Mouse (Mus musculus) adrenal gland, postnatal 0 days (tissue): ENCODE data around the gene Dvl1. TPM values are rescaled to one million over a fixed set of nuclear protein-coding genes. Genes with fewer than 3 reads are reported as not detected.

Experiments used
- polyA plus RNA-seq: library from polyadenylated mRNA; unstranded; fragments of >200 nt; fragmentation: Nextera tagmentation; extraction: Ambion mirVana; gene quantifications from 2 replicates; pipeline ENCODE4 v1.2.1, GENCODE M21; 2015

Gene Dvl1
- polyA plus RNA-seq, result 11.9 and 14.2 TPM in 2 replicates

DNA sequence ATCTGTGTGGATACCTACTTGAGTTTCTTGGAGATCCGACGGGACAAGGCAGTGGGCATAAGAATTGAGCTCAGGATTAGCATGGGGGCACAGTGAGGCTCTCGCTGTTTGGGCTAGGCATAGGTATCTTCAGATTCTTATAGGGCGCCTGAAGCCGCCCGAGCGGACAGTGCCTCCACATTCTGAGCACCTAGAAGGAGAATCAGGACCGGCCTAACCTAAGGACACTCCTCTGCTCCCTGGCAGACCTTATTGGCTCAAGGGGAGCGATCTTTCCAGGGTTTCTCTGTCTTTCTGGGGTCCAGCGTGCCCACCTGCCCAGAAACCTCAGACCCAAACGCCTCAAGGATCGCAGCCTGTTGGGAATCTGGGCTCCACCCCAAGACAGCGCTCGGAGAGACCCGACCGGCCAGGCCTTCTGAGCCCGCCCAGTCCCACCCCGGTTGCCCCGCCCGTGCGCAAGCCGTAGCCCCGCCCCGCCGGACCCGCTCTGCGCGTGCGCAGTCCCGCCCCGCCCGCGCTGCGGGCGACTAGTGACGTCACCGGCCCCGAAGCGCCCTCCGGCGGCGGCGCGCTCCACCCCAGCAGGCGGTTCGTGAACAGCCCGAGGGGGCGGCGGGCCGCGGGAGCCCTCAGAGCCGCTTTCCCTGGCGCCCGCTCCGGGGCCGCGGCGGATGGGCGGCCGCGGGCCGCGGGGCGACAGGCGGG is at the start of gene Dvl1:
Gene Dvl1, plus strand, starts transcription at position 532 of the 708 bp plus-strand sequence.

DNA sequence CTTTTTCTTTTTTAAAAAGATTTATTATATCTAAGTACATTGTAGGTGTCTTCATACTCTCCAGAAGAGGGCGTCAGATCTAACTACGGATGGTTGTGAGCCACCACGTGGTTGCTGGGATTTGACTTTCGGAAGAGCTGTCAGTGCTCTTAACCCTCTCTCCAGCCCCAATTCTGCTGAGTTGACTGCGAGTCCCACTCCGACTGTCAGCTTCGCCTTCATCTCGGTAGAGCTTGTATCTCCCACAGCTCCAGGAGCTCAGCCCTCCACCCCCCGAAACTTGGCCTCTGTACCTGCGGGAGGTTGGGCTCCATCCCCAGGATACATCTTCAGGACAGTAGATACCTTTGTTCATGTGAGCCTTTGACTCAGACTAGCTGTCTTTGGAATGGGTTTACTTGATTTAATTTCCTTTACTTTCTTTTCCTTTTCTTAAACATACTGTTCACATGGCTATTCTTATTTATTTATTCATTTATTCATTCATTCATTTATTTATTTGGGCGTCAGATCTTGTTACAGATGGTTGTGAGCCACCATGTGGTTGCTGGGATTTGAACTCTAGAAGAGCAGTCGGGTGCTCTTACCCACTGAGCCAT is 44.4 kb upstream of the Dvl1 start, which contains the start of gene Mrpl20:
Gene Mrpl20, plus strand, starts transcription at position 138 of the 599 bp plus-strand sequence.

DNA sequence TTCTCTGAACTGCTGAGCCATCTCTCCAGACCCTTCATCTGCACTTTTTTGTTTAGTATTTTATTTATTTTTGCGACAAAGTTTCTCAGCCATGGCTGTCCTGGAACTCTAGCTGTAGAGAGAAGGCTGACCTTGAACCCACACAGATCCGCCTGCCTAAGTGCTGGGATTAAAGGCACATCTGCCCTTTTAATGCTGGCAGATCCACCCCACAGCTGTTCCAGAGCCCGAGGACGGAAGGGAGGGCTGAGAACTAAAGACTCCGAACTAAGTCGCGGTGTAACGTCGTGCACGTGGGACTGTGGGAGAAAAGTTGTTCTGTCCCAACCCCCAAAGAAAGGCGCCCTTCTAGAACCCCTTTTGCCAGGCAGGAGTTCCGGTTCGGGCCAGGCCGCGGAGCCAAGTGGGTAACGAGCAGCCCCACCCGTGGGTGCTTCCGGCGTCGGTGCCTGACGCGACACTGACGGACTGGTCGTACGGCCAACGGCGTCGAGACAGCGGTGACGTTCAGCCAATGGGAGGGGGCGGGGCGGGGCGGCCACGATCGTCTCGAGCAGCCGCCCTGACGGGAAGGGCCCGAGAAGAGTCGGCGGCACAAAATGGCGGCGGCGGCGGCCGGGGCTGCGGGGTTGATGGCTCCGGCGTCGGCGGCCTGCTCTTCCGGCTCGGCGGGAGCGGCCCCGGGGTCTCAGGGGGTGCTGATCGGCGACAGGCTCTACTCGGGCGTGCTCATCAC is 35.1 kb upstream of the Dvl1 start, which contains the start of gene Ccnl2:
Gene Ccnl2, plus strand, starts transcription at position 561 of the 736 bp plus-strand sequence.

DNA sequence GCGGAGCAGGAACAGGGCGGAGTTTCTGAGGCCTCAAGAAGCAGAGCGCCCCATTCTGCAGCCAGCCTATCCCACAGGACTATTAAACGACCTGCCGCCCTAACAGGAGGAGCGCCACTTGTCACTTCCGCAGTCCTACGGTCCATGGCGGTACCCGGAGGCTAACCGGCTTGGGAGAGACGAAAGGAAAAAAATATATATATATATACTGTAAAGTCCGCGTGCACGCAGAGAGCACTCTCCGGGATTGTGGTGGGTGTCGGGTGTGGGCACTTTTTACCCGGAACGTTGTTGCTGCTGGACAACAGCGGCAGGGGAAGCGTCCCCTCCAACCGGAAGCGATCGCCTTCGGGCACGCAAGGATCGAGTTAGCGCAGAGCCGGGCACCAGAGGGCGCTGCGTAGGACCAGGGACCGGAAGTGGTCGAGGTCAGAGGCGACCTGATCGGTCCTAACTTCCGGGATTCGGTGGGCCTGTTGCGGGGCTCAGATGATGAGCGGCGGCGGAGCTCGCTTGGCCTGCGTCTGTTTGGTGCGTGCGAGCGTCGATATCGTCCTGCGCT is 15.9 kb upstream of the Dvl1 start, which contains the start of gene Aurkaip1:
Gene Aurkaip1, plus strand, starts transcription at position 68 of the 562 bp plus-strand sequence.

DNA sequence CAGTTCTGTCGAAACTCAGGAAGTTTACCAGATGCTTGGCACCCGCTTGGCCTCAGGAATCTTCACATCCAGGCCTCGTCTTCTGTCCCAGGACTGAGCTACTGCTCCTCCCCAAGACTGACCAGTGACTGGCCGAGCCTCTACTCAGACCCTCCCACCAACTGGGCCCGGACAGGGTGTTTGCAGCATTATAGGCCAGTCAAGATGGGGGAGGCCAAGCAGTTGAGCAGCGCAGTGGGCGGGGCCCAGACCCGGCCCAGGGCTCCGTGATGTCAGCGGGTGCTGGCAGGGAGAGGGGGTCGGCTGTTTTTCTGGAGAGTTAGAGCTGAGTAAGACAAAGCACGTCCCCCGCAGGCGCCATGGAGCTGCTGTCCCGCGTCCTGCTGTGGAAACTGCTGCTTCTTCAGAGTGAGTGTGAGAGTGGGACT is 7.7 kb upstream of the Dvl1 start, which contains the start of gene Mxra8:
Gene Mxra8, plus strand, starts transcription at position 198 of the 428 bp plus-strand sequence.

GRCm38 (mm10) chr4:155863001-155863400 is 15.8 kb downstream of the Dvl1 start, which contains the start of gene Tas1r3:
Gene Tas1r3 (minus strand): TSS chr4:155863362.

DNA sequence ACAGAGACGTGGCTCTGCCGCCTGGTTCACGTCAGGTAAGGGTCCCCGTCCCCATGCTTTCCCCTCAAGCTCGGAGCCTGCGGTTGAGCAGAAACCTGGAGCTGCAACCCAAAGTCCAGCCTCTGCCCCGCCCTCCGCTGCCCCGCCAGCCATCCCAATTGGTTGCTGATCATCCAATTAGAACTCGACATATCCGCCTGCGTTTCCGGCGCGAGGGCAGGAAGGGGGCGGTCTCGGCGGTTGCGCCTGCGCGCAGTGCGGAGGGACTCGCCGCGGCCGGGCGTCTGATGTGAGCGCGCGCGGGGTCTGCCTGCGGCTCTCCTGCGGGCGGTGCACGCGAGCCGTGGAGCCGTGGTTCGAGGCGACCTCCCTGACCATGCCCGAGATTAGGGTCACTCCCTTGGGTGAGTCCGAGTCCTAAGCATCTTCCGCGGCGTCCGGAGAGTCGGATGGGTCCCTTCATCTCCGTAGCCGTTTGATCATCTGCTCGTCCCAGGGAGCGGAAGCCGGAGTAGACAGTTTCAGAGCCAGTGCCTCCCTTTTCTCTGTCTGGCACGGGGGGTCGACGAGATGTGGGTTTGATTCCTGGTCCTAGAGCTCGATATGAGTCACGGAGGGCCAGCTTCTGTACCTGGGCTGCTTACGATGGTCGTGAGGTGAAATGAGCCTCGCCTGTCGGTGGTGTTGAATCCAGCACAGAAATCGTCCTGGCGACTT is 22.3 kb downstream of the Dvl1 start, which contains the start of the genes Cptp and Ints11:
Gene Cptp, minus strand, starts transcription at position 124 of the 717 bp plus-strand sequence.
Gene Ints11, plus strand, starts transcription at position 230 of the 717 bp plus-strand sequence.

GRCm38 (mm10) chr4:155891551-155892001 is 44.4 kb downstream of the Dvl1 start, which contains the start of the genes Pusl1 and Acap3:
Gene Pusl1 (minus strand): TSS chr4:155891781.
Gene Acap3 (plus strand): TSS chr4:155891822.

Other genes starting within 250 kb of the Dvl1 start
- 5.8 and 7.8 TPM in 2 replicates for gene Slc35e2, start 246.0 kb upstream of the Dvl1 start, polyA plus RNA-seq
- 40.5 and 62.6 TPM in 2 replicates for gene Cdk11b, start 222.5 kb upstream of the Dvl1 start, polyA plus RNA-seq
- not detected in 2 replicates for gene Gm10563, start 202.0 kb upstream of the Dvl1 start, polyA plus RNA-seq
- gene Mmp23, start 194.0 kb upstream of the Dvl1 start, polyA plus RNA-seq, result 73.1 and 96.3 TPM in 2 replicates
- 22.3 and 24.1 TPM in 2 replicates for gene Mib2, start 178.2 kb upstream of the Dvl1 start, polyA plus RNA-seq
- 26.3 and 55.7 TPM in 2 replicates for gene Fndc10, start 153.1 kb upstream of the Dvl1 start, polyA plus RNA-seq
- gene Ssu72, start 142.6 kb upstream of the Dvl1 start, polyA plus RNA-seq, result 224 and 227 TPM in 2 replicates
- gene Tmem240, start 112.6 kb upstream of the Dvl1 start, polyA plus RNA-seq, result 0.79 and 1.4 TPM in 2 replicates
- gene Atad3a, start 86.3 kb upstream of the Dvl1 start, polyA plus RNA-seq, result 32.3 and 51.0 TPM in 2 replicates
- gene Vwa1, start 72.7 kb upstream of the Dvl1 start, polyA plus RNA-seq, result 8.0 and 13.1 TPM in 2 replicates
- gene Tmem88b, start 61.5 kb upstream of the Dvl1 start, polyA plus RNA-seq, result 0.19 and 0.60 TPM in 2 replicates
- gene Ankrd65, start 57.0 kb upstream of the Dvl1 start, polyA plus RNA-seq, result 0.15 TPM in 1 of 2 replicates, not detected in the other
- gene Mrpl20, start 44.5 kb upstream of the Dvl1 start, polyA plus RNA-seq, result 301 and 408 TPM in 2 replicates
- gene Ccnl2, start 34.9 kb upstream of the Dvl1 start, polyA plus RNA-seq, result 73.0 and 127 TPM in 2 replicates
- 316 and 348 TPM in 2 replicates for gene Aurkaip1, start 16.1 kb upstream of the Dvl1 start, polyA plus RNA-seq
- gene Mxra8, start 7.7 kb upstream of the Dvl1 start, polyA plus RNA-seq, result 159 and 249 TPM in 2 replicates
- 0.14 and 0.16 TPM in 2 replicates for gene Tas1r3, start 16.0 kb downstream of the Dvl1 start, polyA plus RNA-seq
- gene Cptp, start 22.0 kb downstream of the Dvl1 start, polyA plus RNA-seq, result 7.7 and 9.1 TPM in 2 replicates
- 30.5 and 36.0 TPM in 2 replicates for gene Ints11, start 22.1 kb downstream of the Dvl1 start, polyA plus RNA-seq
- gene Pusl1, start 44.4 kb downstream of the Dvl1 start, polyA plus RNA-seq, result 26.3 and 34.6 TPM in 2 replicates
- gene Acap3, start 44.4 kb downstream of the Dvl1 start, polyA plus RNA-seq, result 10.5 and 15.9 TPM in 2 replicates
- 79.0 and 89.5 TPM in 2 replicates for gene Ube2j2, start 96.4 kb downstream of the Dvl1 start, polyA plus RNA-seq
- 56.5 and 78.7 TPM in 2 replicates for gene C1qtnf12, start 114.9 kb downstream of the Dvl1 start, polyA plus RNA-seq
- gene B3galt6, start 145.2 kb downstream of the Dvl1 start, polyA plus RNA-seq, result 8.5 and 9.4 TPM in 2 replicates
- gene Sdf4, start 145.5 kb downstream of the Dvl1 start, polyA plus RNA-seq, result 177 and 229 TPM in 2 replicates
- gene Tnfrsf4, start 166.4 kb downstream of the Dvl1 start, polyA plus RNA-seq, result 0.80 and 0.94 TPM in 2 replicates
- gene Tnfrsf18, start 178.8 kb downstream of the Dvl1 start, polyA plus RNA-seq, result 1.0 and 1.1 TPM in 2 replicates
- gene Ttll10, start 212.0 kb downstream of the Dvl1 start, polyA plus RNA-seq, result 0.24 and 0.35 TPM in 2 replicates